Mouse (Mus musculus): Measurements from ENCODE around the gene Fbxl8. TPM values are rescaled to one million over a fixed set of nuclear protein-coding genes. Genes with fewer than 3 reads are reported as not detected.
"Not testable (repeated sequence)": the region's sequence is repeated elsewhere in the genome, so short reads cannot be mapped to it uniquely, and the experiment has no call there.

Fbxl8 gene
- polyA plus RNA-seq, 1 experiment from 2014 or later = 1.5 TPM

- peaks cover 9% of the 10 kb centered on the region; the same call in 1 of the 2 replicates for H3K27me3 ChIP-seq (ENCODE audit: control insufficient read depth, insufficient read depth, low read length)
Observed at GRCm38 (mm10) chr8:105286907-105287306, 22.5 kb downstream of the Fbxl8 start.

GRCm38 (mm10) chr8:105288231-105288630 is 23.8 kb downstream of the Fbxl8 start:
- Histone ChIP-seq H3K4me3 (ENCODE audit: low read length) (peak overlapping the region; percentile 56; the same call in 1 of the 2 replicates), H3K27ac (ENCODE audit: low read depth, low read length) (no peak overlapping the region), H3K4me2 (replicated peaks; ENCODE audit: low read depth, low read length) (peak overlapping the region; percentile 87), H3K27me3 (ENCODE audit: control insufficient read depth, insufficient read depth, low read length) (peaks cover 9% of the 10 kb centered on the region; the same call in 1 of the 2 replicates), H3K9ac (ENCODE audit: low read depth, low read length) (no peak overlapping the region), H3K4me1 (ENCODE audit: control insufficient read depth, insufficient read depth, low read length) (peaks cover 22% of the 10 kb centered on the region), H3K9me3 (ENCODE audit: control insufficient read depth, low read length) (no peaks in the 10 kb centered on the region), H3K36me3 (ENCODE audit: control insufficient read depth, insufficient read depth, low read length) (no peaks in the 10 kb centered on the region; the same call in 1 of the 2 replicates)
- no peak for ATAC-seq (ENCODE audit: low FRiP score, low TSS enrichment)
- 89% methylated on average over 5 of the region's 5 CpGs for WGBS

More at GRCm38 (mm10) chr8:105286907-105287306, 22.5 kb downstream of the Fbxl8 start:
- WGBS = 86% methylated on average over 4 of the region's 4 CpGs
- peaks cover under 1% of the 10 kb centered on the region; the same call in 1 of the 2 replicates for H3K36me3 ChIP-seq (ENCODE audit: control insufficient read depth, insufficient read depth, low read length)
- H3K4me3 ChIP-seq (ENCODE audit: low read length) = no peak overlapping the region
- no peak overlapping the region for H3K9ac ChIP-seq (ENCODE audit: low read depth, low read length)
- no peak overlapping the region for H3K4me2 ChIP-seq (replicated peaks; ENCODE audit: low read depth, low read length)
- H3K27ac ChIP-seq (ENCODE audit: low read depth, low read length) = no peak overlapping the region
- no peaks in the 10 kb centered on the region for H3K9me3 ChIP-seq (ENCODE audit: control insufficient read depth, low read length)
- peaks cover 22% of the 10 kb centered on the region for H3K4me1 ChIP-seq (ENCODE audit: control insufficient read depth, insufficient read depth, low read length)
- no peak for ATAC-seq (ENCODE audit: low FRiP score, low TSS enrichment)

GRCm38 (mm10) chr8:105288958-105289732 is 24.7 kb downstream of the Fbxl8 start:
- under 1% methylated on average over 53 of the region's 53 CpGs for WGBS
- peak overlapping the region; percentile 76 for H3K27ac ChIP-seq (ENCODE audit: low read depth, low read length)
- peak overlapping the region; percentile 60 for H3K9ac ChIP-seq (ENCODE audit: low read depth, low read length)
- peak overlapping the region; percentile 56 for H3K4me3 ChIP-seq (ENCODE audit: low read length)
- H3K36me3 ChIP-seq (ENCODE audit: control insufficient read depth, insufficient read depth, low read length) = no peaks in the 10 kb centered on the region; the same call in 1 of the 2 replicates
- ATAC-seq (ENCODE audit: low FRiP score, low TSS enrichment) = peak; percentile 93
- H3K4me1 ChIP-seq (ENCODE audit: control insufficient read depth, insufficient read depth, low read length) = peaks cover 22% of the 10 kb centered on the region
- no peaks in the 10 kb centered on the region for H3K9me3 ChIP-seq (ENCODE audit: control insufficient read depth, low read length)
- H3K27me3 ChIP-seq (ENCODE audit: control insufficient read depth, insufficient read depth, low read length) = peaks cover 9% of the 10 kb centered on the region; the same call in 1 of the 2 replicates
- H3K4me2 ChIP-seq (replicated peaks; ENCODE audit: low read depth, low read length) = peak overlapping the region; percentile 87

GRCm38 (mm10) chr8:105289805-105290460 is 25.5 kb downstream of the Fbxl8 start, which contains the start of gene 4931428F04Rik:
Gene 4931428F04Rik, minus strand, starts transcription at chr8:105289864.
- H3K4me1 ChIP-seq (ENCODE audit: control insufficient read depth, insufficient read depth, low read length) = peaks cover 22% of the 10 kb centered on the region
- peak within 1 kb of the TSS; percentile 87 for H3K4me2 ChIP-seq (replicated peaks; ENCODE audit: low read depth, low read length)
- H3K4me3 ChIP-seq (ENCODE audit: low read length) = peak within 1 kb of the TSS; percentile 56
- peak; percentile 30 for ATAC-seq (ENCODE audit: low FRiP score, low TSS enrichment)
- WGBS = 3% methylated on average over 43 of the region's 43 CpGs
- peaks cover 9% of the 10 kb centered on the region; the same call in 1 of the 2 replicates for H3K27me3 ChIP-seq (ENCODE audit: control insufficient read depth, insufficient read depth, low read length)
- H3K9ac ChIP-seq (ENCODE audit: low read depth, low read length) = peak within 1 kb of the TSS; percentile 60
- H3K36me3 ChIP-seq (ENCODE audit: control insufficient read depth, insufficient read depth, low read length) = no peaks in the 10 kb centered on the region; the same call in 1 of the 2 replicates
- H3K27ac ChIP-seq (ENCODE audit: low read depth, low read length) = peak within 1 kb of the TSS; percentile 76
- no peaks in the 10 kb centered on the region for H3K9me3 ChIP-seq (ENCODE audit: control insufficient read depth, low read length)

- Histone ChIP-seq H3K4me2 (replicated peaks; ENCODE audit: low read depth, low read length) (peak overlapping the region; percentile 87), H3K9me3 (ENCODE audit: control insufficient read depth, low read length) (no peaks in the 10 kb centered on the region), H3K27ac (ENCODE audit: low read depth, low read length) (no peak overlapping the region), H3K27me3 (ENCODE audit: control insufficient read depth, insufficient read depth, low read length) (peaks cover 9% of the 10 kb centered on the region; the same call in 1 of the 2 replicates), H3K4me1 (ENCODE audit: control insufficient read depth, insufficient read depth, low read length) (peaks cover 22% of the 10 kb centered on the region), H3K36me3 (ENCODE audit: control insufficient read depth, insufficient read depth, low read length) (no peaks in the 10 kb centered on the region), H3K4me3 (ENCODE audit: low read length) (peak overlapping the region; percentile 6; the same call in 1 of the 2 replicates), H3K9ac (ENCODE audit: low read depth, low read length) (no peak overlapping the region)
- 9% methylated on average over 31 of the region's 31 CpGs for WGBS
- no peak for ATAC-seq (ENCODE audit: low FRiP score, low TSS enrichment)
Observed at GRCm38 (mm10) chr8:105290554-105291314, 26.3 kb downstream of the Fbxl8 start.

- H3K4me2 ChIP-seq (replicated peaks; ENCODE audit: low read depth, low read length); H3K4me3 ChIP-seq (ENCODE audit: low read length); H3K9ac ChIP-seq (ENCODE audit: low read depth, low read length); ATAC-seq (ENCODE audit: low FRiP score, low TSS enrichment); H3K9me3 ChIP-seq (ENCODE audit: control insufficient read depth, low read length); H3K36me3 ChIP-seq (ENCODE audit: control insufficient read depth, insufficient read depth, low read length); H3K27me3 ChIP-seq (ENCODE audit: control insufficient read depth, insufficient read depth, low read length); H3K27ac ChIP-seq (ENCODE audit: low read depth, low read length): not testable (repeated sequence)
- peaks cover 22% of the 10 kb centered on the region for H3K4me1 ChIP-seq (ENCODE audit: control insufficient read depth, insufficient read depth, low read length)
- whole genome bisulfite sequencing = 83% methylated on average over 8 of the region's 8 CpGs
Observed at GRCm38 (mm10) chr8:105291364-105291763, 26.9 kb downstream of the Fbxl8 start.

- not testable (repeated sequence) for H3K27ac ChIP-seq (ENCODE audit: low read depth, low read length); H3K4me2 ChIP-seq (replicated peaks; ENCODE audit: low read depth, low read length); H3K36me3 ChIP-seq (ENCODE audit: control insufficient read depth, insufficient read depth, low read length); ATAC-seq (ENCODE audit: low FRiP score, low TSS enrichment); H3K4me3 ChIP-seq (ENCODE audit: low read length); H3K9me3 ChIP-seq (ENCODE audit: control insufficient read depth, low read length); H3K27me3 ChIP-seq (ENCODE audit: control insufficient read depth, insufficient read depth, low read length); H3K9ac ChIP-seq (ENCODE audit: low read depth, low read length)
- WGBS = 70% methylated on average over 3 of the region's 3 CpGs
- peaks cover 22% of the 10 kb centered on the region for H3K4me1 ChIP-seq (ENCODE audit: control insufficient read depth, insufficient read depth, low read length)
Observed at GRCm38 (mm10) chr8:105291802-105292201, 27.4 kb downstream of the Fbxl8 start.

GRCm38 (mm10) chr8:105292471-105292870 is 28.0 kb downstream of the Fbxl8 start:
- no peak for ATAC-seq (ENCODE audit: low FRiP score, low TSS enrichment)
- Histone ChIP-seq H3K4me3 (ENCODE audit: low read length) (no peak overlapping the region), H3K36me3 (ENCODE audit: control insufficient read depth, insufficient read depth, low read length) (no peaks in the 10 kb centered on the region), H3K4me2 (replicated peaks; ENCODE audit: low read depth, low read length) (no peak overlapping the region), H3K9ac (ENCODE audit: low read depth, low read length) (no peak overlapping the region), H3K9me3 (ENCODE audit: control insufficient read depth, low read length) (no peaks in the 10 kb centered on the region), H3K4me1 (ENCODE audit: control insufficient read depth, insufficient read depth, low read length) (peaks cover 25% of the 10 kb centered on the region), H3K27ac (ENCODE audit: low read depth, low read length) (no peak overlapping the region), H3K27me3 (ENCODE audit: control insufficient read depth, insufficient read depth, low read length) (peaks cover 9% of the 10 kb centered on the region; the same call in 1 of the 2 replicates)
- WGBS = 86% methylated on average over 7 of the region's 7 CpGs
